Mouse (Mus musculus) urinary bladder, postnatal 4 days (tissue): Measurements from ENCODE around the gene Pnpo.

Experiments
- DNase-seq, 2 experiments: peaks; one replicate each; pipeline ENCODE4 v3.0.0; 2021 to 2022; ENCODE audit warnings: low spot score in 2 of 2

Gene Pnpo

GRCm38 (mm10) chr11:96908594-96908993 is 35.2 kb downstream of the Pnpo start:
- no peak for DNase-seq

GRCm38 (mm10) chr11:96906431-96907161 is 37.2 kb downstream of the Pnpo start:
- DNase-seq: no peak

DNA sequence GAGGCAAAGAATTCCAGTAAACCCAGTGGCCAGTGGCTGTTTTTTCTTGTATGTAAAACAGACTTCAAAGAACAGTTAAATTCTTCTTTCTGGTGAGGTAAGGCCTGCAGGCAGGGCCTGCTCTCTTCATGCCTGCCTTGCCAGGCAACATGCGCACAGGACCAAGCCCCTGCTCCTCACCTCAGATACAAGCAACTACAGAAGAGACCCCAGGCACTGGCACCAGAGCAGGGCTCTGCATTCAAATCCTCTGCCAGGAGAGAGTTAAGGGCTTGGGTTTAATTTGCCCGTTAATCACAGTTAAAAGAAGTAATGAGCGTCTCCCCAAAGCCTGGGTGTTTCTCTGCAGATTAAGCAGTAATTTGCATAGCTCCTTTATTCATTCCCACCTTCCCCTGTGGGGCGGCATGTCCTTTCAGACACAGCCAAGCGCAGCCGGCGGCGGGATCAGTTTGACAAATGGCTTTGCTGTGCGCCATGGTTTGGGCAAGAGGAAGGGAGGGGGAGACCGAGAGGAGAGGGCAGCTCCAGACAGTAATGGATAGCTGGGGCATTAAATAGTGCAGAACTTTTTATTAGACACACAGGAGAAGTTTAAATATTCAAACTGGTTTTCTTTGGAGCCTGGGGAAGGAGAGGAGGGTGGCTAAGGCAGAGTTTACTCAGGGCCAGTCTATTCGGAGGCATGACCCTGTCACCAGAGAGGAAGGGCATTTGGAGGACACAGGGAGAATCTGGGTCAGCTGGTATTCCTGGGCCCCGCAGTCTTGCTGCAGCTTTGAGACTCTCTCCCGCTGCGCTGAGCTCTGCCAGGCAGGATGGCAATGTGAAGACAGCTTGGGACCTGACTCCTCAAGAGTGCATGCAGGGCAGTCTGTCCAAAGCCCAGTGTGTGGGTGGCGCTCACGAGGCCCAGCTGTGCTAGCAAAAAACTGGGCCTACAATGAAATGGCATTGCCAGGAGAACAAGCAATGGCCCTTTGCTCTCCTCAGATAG is 40.8 kb downstream of the Pnpo start:
- no peak for DNase-seq

GRCm38 (mm10) chr11:96901332-96901731 is 42.5 kb downstream of the Pnpo start:
- no peak for DNase-seq

DNA sequence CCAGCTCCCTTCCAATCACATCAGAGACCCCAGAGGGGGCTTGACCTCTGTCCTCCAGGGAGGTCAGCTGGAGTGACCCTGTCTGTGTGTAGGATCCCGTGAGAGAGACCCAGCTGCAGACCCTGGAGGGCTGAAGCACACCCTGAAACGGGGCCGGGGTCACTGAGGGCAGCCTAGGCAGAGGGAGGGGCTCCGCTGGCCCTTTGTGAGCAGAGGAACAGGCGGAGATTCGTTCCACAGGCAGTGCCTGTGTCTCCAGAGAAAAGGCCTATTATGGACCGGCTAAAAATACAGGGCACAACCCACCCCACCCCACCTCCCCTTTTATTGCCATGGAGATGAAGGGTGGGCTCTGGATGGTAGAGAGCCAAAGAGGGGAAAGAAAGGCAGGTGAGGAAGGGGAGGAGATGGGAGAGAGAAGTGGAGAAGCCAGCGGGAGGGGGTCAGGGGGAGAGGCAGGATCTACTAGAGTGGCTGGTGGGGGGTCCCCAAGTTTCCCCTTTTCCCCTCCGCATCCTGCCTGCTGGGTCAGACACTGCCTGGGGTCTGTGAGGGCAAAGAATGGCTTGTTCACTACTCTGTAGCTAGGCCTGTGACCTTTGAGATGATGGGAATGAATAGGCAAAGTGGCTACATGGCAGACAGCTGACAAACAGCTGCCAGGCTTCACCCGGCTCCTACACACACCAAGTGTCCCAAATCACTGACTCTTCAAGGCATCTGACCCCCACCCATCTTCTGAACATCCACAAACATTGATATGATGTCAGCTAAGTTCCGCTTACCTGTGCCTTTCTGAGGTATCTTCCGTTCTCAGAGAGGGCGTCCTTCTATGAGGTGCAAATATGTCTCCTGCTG is 44.1 kb downstream of the Pnpo start:
- DNase-seq: no peak

- DNase-seq: no peak
These were observed 47.9 kb downstream of the Pnpo start for GRCm38 (mm10) chr11:96895886-96896285.

- no peak for DNase-seq
These were observed 50.5 kb downstream of the Pnpo start for GRCm38 (mm10) chr11:96893203-96893842.

DNA sequence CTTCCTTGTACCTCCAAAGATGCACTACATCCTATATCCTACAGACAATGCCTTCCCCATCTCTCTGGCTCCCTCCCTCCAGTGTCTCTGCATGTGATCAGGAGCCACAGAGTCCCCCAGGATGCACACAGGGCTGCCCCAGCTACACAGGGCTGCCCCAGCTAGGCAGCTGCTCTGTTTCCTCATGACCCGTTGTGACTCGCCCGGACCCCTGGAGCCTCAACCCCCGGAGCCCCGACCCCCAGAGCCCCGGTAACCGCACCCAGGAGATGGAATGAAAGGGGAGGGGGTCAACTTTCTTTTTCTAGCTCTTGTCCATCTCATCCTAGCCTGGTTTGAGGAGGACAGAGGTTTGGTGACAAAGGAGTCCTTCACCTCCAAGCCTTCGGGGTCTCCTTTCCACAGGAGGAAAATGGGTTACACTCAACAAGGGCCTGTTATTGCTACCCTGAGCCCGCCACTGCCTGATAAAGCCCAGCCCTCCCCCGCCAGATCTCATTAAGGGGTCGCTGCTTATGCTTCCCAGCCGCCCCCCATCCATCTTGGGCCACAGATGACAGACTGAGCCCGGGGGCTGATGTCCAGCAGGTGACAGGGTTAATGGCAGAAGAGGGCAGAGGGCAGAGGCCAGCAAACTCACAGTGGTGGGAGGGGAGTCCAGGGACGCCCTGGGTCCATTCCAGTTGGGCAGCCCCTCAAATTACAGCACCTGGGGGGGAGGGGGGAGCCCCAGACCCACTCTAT is 51.8 kb downstream of the Pnpo start:
- DNase-seq: no peak
